Mouse (Mus musculus): ENCODE results near the gene Msh6.

The Msh6 gene

DNA sequence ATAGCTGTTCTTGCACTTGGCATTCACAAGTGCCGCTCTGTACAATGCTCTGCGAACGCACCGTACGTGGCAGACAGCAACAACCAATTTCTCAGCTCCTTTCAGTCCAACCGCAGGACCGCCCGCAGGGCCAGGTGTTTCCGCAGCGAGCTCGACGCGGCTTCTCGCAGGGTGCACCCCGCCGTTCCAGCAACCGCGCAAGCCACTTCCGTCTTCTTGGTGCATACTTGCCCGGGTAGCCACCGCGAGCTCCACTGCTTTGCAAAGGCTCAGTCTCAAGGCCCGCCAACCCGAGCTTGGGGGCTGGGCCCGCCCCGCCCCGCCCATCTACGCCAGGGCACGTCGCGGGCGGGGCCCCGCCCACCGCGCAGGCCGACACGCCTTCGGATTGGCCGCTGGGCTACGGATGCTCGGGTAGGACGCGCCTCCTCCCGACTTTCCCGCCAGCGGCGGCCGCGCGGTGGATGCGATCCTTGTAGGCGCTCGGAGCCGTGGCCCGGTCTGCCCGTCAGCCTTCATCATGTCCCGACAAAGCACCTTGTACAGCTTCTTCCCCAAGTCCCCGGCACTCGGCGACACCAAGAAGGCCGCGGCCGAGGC is at the start of gene Msh6:
Gene Msh6, plus strand, starts transcription at position 434 of the 600 bp plus-strand sequence.
- TF ChIP-seq GATA4 (IDR thresholded peaks at IDR 0.05; ENCODE audit: insufficient replicate concordance, low read length): peak; percentile 43; the same call in 1 of the 2 replicates

DNA sequence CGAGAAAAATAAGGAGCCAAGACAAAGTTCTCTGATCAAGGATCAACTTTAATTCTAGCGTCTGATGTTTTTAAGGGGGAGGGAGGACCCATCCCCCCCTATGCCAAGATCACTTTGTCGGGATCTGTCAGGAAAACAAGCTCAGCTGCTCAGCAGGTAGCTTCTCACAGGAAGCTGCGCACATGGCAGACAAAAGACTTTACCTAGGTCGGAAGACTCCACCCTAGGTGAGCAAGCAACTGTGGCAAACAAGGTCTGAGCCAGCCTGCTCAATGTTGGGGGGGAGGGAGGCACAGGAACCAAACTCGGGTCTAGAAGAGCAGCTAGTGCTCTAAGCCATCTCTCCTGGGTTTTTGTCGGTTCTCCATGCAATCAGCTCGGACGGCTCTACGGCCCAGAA is 40.5 kb upstream of the Msh6 start:
- no peak for TF ChIP-seq GATA4 (IDR thresholded peaks at IDR 0.05; ENCODE audit: insufficient replicate concordance, low read length)

DNA sequence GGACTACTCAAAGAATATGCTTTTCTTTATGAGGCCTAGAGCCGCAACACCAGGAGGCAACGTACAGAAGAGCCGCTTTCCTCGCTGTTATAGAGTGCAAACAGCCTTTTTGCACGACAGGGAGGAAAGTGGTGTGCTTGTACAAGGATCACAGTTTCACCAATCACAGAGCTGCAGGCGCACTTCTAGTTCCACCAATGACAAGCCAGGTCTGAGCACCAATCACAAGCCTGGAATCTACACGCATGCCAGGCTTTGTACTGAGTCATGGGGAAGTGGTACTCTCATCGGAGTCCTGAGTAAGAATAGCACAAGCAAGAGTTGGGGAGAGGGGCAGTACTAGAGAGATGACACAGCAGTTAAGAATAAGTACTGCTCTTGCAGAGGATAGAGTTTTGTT is 40.1 kb upstream of the Msh6 start:
- TF ChIP-seq GATA4 (IDR thresholded peaks at IDR 0.05; ENCODE audit: insufficient replicate concordance, low read length): no peak

DNA sequence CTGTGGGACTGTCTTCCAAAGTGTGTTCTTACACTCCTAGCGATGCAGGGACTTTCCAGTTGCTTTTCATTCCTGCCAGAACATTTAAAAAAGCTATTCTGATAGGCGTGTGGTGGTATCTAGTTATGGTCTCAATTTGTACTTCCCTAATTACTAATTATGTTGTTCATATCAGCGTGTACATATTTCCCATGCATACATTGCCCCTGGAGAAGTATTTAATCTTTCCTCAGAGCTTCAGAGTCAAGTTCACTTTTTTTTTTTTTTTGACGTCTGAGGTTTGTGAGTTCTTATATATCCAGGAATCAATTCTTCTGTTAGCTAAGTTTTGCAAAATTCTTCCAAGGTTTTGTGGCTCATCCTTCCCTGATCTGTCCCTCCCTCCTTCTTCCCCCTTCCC is 38.7 kb upstream of the Msh6 start:
- no peak for TF ChIP-seq GATA4 (IDR thresholded peaks at IDR 0.05; ENCODE audit: insufficient replicate concordance, low read length)

DNA sequence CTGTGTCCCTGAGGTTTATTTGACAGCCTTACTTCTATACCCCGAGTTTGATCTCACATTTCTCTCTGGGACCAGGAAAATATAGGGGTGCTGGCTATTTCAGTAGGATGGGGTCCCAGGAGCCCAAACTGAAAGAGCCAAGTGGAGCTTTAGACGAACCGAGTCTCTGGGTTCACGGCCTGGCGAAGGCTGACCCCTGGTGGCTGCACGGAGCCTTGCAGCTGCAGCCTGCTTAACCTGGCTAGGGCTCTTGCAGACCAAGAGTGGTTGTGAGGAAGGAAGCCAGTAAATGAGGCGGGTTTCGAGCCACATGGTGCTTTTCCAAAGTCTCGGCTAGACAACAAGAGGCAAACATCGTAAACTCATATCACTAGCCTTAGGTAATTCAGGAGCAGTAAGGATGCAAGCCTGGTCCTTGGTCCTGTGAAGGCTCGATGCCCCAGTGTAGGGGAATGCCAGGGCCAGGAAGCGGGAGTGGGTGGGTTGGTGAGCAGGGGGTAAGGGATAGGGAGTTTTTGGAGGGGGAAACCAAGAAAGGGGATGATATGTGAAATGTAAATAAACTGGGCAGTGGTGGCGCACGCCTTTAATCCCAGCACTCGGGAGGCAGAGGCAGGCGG is 25.8 kb upstream of the Msh6 start:
- no peak for TF ChIP-seq GATA4 (IDR thresholded peaks at IDR 0.05; ENCODE audit: insufficient replicate concordance, low read length)

DNA sequence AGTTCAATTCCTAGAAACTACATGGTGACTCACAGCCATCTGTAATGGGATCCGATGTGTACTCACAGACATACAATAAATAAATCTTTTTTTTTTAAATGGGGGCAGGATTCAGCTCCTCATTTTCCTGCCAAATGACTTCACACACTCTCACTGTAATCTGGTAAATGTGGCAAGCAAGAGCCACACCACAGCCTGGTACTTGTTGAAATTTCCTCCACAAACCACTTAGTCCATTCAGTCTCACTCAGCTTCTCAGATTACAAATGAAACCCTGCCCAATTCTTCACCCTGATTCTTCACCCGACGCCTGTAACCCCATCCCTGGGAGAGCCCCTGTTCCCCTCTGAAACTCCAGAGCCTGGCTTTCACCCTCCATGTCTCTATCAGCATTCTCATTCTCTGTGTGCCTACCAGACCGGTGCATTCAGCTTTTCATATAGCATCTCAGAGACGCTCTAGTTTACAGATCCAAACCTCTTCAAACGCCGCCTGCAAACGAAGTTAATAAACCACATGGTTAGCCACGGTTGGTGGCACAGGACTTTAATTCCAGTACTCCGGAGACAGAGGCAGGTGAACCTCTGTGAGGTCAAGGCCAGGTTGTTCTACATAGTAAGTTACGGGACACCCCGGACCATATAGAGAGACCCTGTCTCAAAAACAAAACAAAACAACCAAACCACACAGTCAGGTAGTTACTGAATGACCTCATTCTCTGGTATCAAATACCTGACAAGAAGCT is 17.6 kb upstream of the Msh6 start:
- TF ChIP-seq GATA4 (IDR thresholded peaks at IDR 0.05; ENCODE audit: insufficient replicate concordance, low read length): no peak

DNA sequence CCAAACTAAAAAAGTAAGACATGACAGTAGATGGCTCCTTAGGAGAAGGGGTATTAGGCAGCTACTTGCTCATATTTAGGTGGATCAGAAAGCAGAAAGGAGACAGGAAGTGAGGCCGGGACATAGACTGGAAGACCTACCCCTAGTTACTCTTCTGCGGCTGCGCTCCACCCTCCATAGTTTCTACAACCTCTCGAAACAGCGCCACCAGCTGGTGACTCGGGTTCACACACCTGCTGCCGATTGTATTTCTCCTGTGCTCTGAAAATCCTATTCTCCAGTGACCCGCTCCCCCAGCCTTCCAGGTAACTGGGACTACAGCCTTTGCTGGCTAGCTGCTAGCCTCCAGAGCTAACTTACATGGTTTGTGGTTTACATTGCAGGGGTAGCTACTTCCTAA is 16.6 kb upstream of the Msh6 start:
- no peak for TF ChIP-seq GATA4 (IDR thresholded peaks at IDR 0.05; ENCODE audit: insufficient replicate concordance, low read length)

DNA sequence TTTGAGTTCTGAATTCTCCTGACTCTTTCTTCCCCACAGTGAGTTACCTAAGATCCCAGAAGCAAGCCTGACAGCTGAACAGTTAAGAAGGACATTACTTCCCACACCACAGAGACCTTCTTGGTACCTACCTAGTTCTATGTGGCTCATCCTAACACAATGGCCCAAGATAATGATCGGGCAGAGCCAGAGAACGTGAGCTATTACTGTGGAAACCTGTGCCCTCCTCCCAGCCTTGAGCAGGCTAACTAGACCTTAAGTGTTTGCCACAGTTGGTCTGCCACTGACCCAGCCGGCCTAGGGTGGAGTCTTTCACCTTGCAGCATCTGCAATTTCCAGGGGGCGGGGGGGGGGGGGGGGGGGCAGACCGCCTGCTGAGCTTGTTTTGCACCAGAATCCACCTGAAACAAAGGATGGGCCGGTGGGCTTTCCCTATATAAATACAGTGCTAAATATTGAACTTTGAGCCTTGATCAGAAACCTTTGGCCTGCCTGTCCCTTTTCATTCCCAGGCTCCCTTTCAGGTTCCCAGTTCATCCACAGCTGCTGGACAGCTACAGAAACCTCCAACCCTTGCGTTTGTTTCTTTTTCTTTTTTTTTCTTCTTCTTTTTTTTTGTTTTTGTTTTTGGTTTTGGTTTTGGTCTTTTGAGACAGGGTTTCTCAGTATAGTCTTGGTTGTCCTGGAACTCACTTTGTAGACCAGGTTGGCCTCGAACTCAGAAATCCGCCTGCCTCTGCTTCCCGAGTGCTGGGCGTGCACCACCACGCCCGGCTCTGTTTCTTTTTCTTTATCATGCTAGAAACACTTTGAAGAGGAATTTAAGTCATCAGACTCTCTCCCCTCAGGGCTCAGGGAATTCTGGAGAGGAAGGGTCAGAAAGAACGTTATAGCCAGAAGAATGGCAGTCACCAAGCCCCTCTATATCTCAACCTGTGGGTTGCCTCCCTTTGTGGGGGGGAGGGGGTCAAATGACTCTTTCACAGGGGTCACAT is 11.5 kb upstream of the Msh6 start:
- TF ChIP-seq GATA4 (IDR thresholded peaks at IDR 0.05; ENCODE audit: insufficient replicate concordance, low read length): no peak

DNA sequence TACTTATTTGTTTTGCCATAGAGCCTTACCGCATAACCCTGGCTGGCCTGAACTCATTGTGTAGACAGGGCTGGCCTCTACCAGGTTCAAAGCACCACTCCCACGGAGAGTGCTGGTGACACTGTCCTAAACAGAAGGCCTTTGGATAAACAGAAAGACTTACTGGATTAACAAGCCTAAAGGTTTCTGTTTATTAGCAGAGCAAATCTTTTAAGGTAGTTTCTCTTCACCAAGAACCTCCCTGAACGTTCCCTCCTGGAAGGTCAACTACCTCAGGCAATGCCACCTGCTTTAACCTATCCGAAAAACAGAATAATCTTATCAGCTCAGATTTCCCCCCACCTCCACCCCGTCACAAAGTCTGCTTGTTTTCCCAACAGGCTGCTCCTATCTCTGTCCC is 2.0 kb upstream of the Msh6 start:
- no peak for TF ChIP-seq GATA4 (IDR thresholded peaks at IDR 0.05; ENCODE audit: insufficient replicate concordance, low read length)

DNA sequence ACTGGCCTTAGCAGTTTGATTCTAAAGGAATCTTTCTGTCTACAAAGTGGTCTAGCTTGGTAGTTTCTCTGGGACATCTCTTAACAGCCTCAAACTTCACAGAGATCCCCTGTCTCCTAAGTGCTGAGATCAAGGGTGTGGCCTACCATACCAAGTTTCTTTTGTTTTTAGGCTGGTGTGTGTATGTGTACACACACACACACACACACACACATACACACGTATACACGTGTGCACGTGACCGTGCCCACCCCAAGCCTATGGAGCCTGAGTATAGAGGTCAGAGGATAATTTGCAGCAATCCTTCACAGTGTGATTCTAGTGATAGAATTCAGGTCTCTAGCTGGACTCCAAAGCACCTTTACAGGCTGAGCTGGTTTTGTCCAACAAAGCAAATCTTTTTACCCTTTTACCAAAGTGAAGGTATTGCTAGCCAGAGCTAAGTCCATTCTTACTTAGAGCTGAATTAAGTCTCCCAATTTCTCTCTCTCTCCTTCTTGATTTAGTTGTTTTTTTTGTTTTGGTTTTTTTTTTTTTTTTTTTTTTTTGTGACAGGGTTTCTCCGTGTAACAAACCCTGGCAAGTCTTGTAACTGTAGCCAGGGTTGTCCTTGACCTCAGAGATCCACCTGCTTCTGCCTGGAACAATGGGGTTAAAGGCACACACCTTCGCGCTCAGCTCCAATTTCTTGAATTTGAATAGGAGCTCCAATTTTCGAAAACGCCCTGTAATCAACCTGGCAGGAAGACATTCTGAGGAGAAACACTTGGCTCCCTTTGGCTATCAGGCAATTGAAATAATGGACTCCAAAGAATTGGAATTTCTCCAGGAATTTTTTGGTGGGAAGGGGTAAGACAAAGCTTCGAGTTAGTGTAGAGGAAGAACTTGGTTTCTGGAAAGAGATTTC is 1.3 kb upstream of the Msh6 start:
- no peak for TF ChIP-seq GATA4 (IDR thresholded peaks at IDR 0.05; ENCODE audit: insufficient replicate concordance, low read length)

DNA sequence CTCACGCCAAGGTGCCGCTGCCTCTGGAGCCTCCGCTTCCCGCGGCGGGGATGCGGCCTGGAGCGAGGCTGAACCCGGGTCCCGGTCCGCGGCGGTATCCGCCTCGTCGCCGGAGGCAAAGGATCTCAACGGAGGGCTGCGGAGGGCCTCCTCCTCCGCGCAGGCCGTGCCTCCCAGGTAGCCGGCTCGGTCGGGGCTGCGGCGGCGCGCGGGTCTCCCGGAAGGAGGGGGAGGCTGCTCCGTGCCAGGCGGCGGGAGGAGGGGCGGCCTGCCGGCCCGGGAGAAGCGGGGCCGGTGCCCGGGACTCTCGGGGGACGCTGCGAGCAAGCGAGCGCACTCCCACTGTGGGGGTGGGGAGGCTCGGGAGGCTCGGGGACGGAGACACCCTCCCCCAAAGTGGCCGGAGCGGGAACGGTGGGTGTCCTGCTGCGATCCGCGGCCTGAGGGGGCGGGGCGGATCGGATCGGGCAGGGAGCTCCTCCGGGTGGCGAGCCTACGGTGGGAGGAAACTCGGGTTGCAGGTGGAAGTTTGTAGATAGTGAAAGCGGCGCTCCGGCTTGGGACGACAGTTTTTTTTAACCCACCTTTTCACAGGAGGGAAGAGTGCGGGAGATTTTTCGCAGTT is 479 bp downstream of the Msh6 start:
- no peak for TF ChIP-seq GATA4 (IDR thresholded peaks at IDR 0.05; ENCODE audit: insufficient replicate concordance, low read length)

DNA sequence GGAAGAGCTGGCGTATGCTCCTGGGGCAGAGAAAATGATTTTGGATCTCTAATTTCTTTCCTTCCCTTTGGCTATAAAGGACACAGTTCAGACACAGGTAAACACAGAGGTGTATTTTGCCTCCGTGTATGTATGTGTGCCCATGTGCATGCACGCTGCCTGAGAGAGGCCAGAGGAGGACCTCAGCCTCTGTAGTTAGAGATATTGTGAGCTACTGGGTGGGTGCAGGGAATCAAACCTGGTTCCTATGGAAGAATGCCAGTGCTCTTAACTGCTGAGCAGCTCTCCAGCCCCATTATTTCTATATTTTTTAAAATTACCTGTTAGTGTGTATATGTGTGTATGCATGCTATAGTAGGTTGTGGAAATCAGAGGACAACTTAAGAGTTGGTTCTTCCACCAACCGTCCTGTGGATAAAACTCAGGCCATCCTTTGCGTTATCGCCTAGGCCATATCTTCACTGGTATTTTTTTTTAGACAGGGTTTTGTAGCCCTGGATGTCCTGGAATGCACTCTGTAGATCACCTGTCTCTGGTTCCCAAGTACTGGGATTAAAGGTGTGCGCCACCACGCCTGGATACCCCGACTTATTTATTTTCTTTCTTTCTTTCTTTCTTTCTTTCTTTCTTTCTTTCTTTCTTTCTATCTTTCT is 1.4 kb downstream of the Msh6 start:
- no peak for TF ChIP-seq GATA4 (IDR thresholded peaks at IDR 0.05; ENCODE audit: insufficient replicate concordance, low read length)

DNA sequence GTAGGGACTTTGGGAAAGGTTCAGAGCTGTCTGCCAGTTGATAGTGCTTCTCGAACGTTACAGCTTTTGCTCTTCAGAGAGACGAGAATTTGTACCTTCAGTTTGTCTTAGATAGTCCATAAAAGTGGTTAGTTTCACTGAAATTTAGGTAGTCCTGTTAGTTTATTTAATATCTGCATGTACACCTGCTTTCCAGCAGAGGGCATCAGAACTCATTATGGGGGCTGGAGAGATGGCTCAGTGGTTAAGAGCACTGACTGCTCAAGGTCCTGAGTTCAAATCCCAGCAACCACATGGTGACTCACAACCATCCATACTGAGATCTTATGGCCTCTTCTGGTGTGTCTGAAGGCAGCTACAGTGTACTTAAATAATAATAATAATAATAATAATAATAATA is 7.2 kb downstream of the Msh6 start:
- TF ChIP-seq GATA4 (IDR thresholded peaks at IDR 0.05; ENCODE audit: insufficient replicate concordance, low read length): no peak

Measured in liver, adult (tissue).